Mouse (Mus musculus) retina, postnatal 1 day (tissue): Measurements from ENCODE around the gene Thap12.

Experiments
- DNase-seq: peaks from one replicate; pipeline ENCODE4 v3.0.0-alpha.2; 2012

Gene Thap12

GRCm38 (mm10) chr7:98702283-98703240, at the start of gene Thap12:
Thap12 (plus strand) TSS chr7:98703103.
- peak; percentile 99 for DNase-seq

GRCm38 (mm10) chr7:98655681-98656530, 47.0 kb upstream of the Thap12 start:
- peak; percentile 89 for DNase-seq

- DNase-seq = peak; percentile 100
Observed at GRCm38 (mm10) chr7:98656531-98657221, 46.2 kb upstream of the Thap12 start, which contains the start of gene Emsy. Emsy (minus strand) TSS chr7:98656783.

- peak; percentile 47 for DNase-seq
Observed at GRCm38 (mm10) chr7:98665166-98665565, 37.7 kb upstream of the Thap12 start.

- no peak for DNase-seq
Observed at GRCm38 (mm10) chr7:98665726-98666125, 37.2 kb upstream of the Thap12 start.

GRCm38 (mm10) chr7:98667956-98668746, 34.8 kb upstream of the Thap12 start:
- DNase-seq = no peak

- no peak for DNase-seq
Observed at GRCm38 (mm10) chr7:98670831-98671230, 32.1 kb upstream of the Thap12 start.

GRCm38 (mm10) chr7:98671416-98671815, 31.5 kb upstream of the Thap12 start:
- no peak for DNase-seq

- DNase-seq = peak; percentile 12
Observed at GRCm38 (mm10) chr7:98672241-98672955, 30.5 kb upstream of the Thap12 start.

GRCm38 (mm10) chr7:98674344-98674743, 28.6 kb upstream of the Thap12 start:
- no peak for DNase-seq

- DNase-seq = no peak
Observed at GRCm38 (mm10) chr7:98677511-98677910, 25.4 kb upstream of the Thap12 start.

GRCm38 (mm10) chr7:98678441-98678840, 24.5 kb upstream of the Thap12 start:
- no peak for DNase-seq

- no peak for DNase-seq
Observed at GRCm38 (mm10) chr7:98680691-98681090, 22.2 kb upstream of the Thap12 start.

GRCm38 (mm10) chr7:98682821-98683220, 20.1 kb upstream of the Thap12 start:
- no peak for DNase-seq

GRCm38 (mm10) chr7:98685895-98686294, 17.0 kb upstream of the Thap12 start:
- DNase-seq = peak; percentile 72

- DNase-seq = no peak
Observed at GRCm38 (mm10) chr7:98690126-98690525, 12.8 kb upstream of the Thap12 start.

GRCm38 (mm10) chr7:98690831-98691230, 12.1 kb upstream of the Thap12 start:
- DNase-seq = peak; percentile 34

- DNase-seq = no peak
Observed at GRCm38 (mm10) chr7:98692761-98693546, 9.9 kb upstream of the Thap12 start.

- DNase-seq = no peak
Observed at GRCm38 (mm10) chr7:98694046-98694445, 8.9 kb upstream of the Thap12 start.

GRCm38 (mm10) chr7:98697496-98697895, 5.4 kb upstream of the Thap12 start:
- DNase-seq = peak; percentile 54
